Mouse (Mus musculus): ENCODE data around the gene Adcy7.

- no peak for TF ChIP-seq POLR2A (IDR thresholded peaks at IDR 0.05; ENCODE audit: control insufficient read depth, low read depth, low read length)
- 0 out of 2 replicates have a peak, but pooled peaks have one; percentile 21 for TF ChIP-seq CTCF (IDR thresholded peaks at IDR 0.05; ENCODE audit: control insufficient read depth, insufficient read depth, insufficient replicate concordance, low read depth, low read length)
These were observed at the start of gene Adcy7 for GRCm38 (mm10) chr8:88272231-88273050.
